Mouse (Mus musculus) embryonic facial prominence, embryonic 12.5 days (tissue): ENCODE data around the gene Rbp7. TPM values are rescaled to one million over a fixed set of nuclear protein-coding genes. Genes with fewer than 3 reads are reported as not detected.
"Not testable (repeated sequence)": the region's sequence is repeated elsewhere in the genome, so short reads cannot be mapped to it uniquely, and the experiment has no call there.

Source experiments
- ATAC-seq: fragments of 200-750 bp; cut with Nextera tagmentation; 2 replicates; pipeline ENCODE4 v1.8.0; 2017; ENCODE audit not compliant: insufficient number of reproducible peaks, insufficient read depth, low FRiP score, low TSS enrichment
- H3K27ac ChIP-seq: fragments of 300-500 bp; sonication (generic); 2 replicates; pipeline ENCODE4 v1.5.1; 2016; ENCODE audit warnings: mild to moderate bottlenecking
- H3K27me3 ChIP-seq: fragments of 300-500 bp; sonication (generic); 2 replicates; pipeline ENCODE4 v1.6.1; 2016; ENCODE audit warnings: mild to moderate bottlenecking, moderate library complexity
- H3K36me3 ChIP-seq: fragments of 300-500 bp; sonication (generic); 2 replicates; pipeline ENCODE4 v1.6.1; 2016; ENCODE audit warnings: mild to moderate bottlenecking
- H3K4me1 ChIP-seq: fragments of 300-500 bp; sonication (generic); 2 replicates; pipeline ENCODE4 v1.6.1; 2016
- H3K4me2 ChIP-seq: fragments of 300-500 bp; sonication (generic); replicated peaks from 2 replicates; pipeline ENCODE4 v1.6.1; 2016; ENCODE audit warnings: mild to moderate bottlenecking, moderate library complexity
- H3K4me3 ChIP-seq: fragments of 300-500 bp; sonication (generic); 2 replicates; pipeline ENCODE4 v1.5.1; 2016; ENCODE audit warnings: mild to moderate bottlenecking
- H3K9ac ChIP-seq: fragments of 300-500 bp; sonication (generic); 2 replicates; pipeline ENCODE4 v1.6.1; 2016; ENCODE audit warnings: mild to moderate bottlenecking, moderate library complexity
- H3K9me3 ChIP-seq: fragments of 300-500 bp; sonication (generic); 2 replicates; pipeline ENCODE4 v1.6.1; 2016; ENCODE audit warnings: mild to moderate bottlenecking, moderate library complexity
- WGBS: fragments of 180-500 bp; shearing (Covaris S2); methylation state at CpG from one replicate; pipeline ENCODE4 v1.1.7; 2016; 5-methylcytosine and 5-hydroxymethylcytosine counted together
- polyA plus RNA-seq: library from polyadenylated mRNA; unstranded; fragments of >200 nt; fragmentation: Nextera tagmentation; extraction: Ambion mirVana; gene quantifications from 2 replicates; pipeline ENCODE4 v1.2.1, GENCODE M21; 2016

Gene Rbp7
- polyA plus RNA-seq, 1 experiment from 2014 or later = 0.32 TPM

DNA sequence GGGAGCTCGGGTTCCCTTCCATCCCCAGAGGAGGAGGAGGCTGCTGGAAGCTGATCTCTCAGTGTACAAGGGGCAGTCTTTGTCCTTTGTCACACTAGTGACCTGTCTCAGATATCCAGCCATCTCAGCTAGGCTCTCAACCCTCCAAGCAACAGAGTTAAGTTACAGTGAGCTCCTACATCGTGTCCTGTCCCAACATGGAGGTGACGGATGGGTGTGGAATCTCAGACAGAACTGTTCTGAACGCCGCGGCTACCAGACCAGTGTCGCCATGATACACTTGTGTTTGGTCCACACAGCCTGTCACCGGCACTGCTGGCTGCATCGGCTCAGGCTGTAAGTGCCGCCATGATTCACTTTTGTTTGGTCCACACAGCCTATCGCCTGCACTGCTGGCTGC is 22.3 kb upstream of the Rbp7 start, which contains the start of gene Tmem274:
Tmem274 (plus strand) TSS at position 301 of the 400 bp plus-strand sequence.
- H3K4me1 ChIP-seq = no peaks in the 10 kb centered on the region; the same call in 1 of the 2 replicates
- no peaks in the 10 kb centered on the region for H3K27me3 ChIP-seq
- 78% methylated on average over 11 of the region's 11 CpGs for WGBS
- peaks cover 10% of the 10 kb centered on the region for H3K36me3 ChIP-seq
- H3K9me3 ChIP-seq = no peaks in the 10 kb centered on the region
- H3K27ac ChIP-seq = no peak within 1 kb of the TSS
- no peak within 1 kb of the TSS for H3K9ac ChIP-seq
- no peak within 1 kb of the TSS for H3K4me2 ChIP-seq
- no peak within 1 kb of the TSS for H3K4me3 ChIP-seq
- no peak for ATAC-seq

DNA sequence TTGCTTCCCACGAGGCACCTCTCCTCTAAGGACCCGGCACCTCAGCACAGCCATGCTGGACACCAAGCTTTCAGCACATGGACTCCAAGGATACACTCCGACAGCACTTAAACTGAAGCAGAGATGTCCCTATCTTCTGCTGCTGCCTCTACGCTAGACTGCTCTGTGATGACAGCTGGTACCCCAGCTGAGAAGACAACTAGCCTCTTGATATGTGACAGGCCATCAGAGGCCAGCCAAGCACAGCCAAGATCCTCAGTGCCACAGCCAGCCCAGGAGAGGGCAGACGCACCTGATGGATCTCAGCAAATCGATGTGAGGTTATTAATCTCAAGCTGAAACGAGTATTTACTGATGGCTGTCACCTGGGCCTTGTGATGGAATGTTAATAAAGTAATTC is 20.3 kb upstream of the Rbp7 start:
- ATAC-seq = no peak
- 83% methylated on average over 7 of the region's 7 CpGs for WGBS

DNA sequence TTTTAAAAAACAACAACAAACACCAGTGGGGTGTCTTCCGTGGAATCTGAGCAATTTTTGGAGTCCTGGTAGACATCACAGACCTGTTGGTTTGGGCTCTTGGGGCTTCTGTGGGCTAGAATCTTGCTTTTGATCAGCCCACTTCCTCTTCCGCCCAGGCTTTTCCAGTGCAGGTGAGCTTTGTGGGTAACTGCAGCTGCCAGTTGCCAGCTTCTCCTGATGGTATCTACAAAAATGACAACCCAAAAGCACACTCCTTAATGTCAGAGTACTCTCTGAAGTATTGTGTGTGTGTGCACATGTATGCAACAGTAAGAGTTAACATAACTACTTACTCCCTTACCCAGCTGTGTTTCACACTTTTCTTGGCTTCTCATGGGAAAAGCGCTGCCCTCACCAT is 14.8 kb upstream of the Rbp7 start:
- WGBS = 91% methylated on average over 3 of the region's 3 CpGs
- H3K4me3 ChIP-seq = no peak overlapping the region
- ATAC-seq = no peak

More for the DNA sequence above, 20.3 kb upstream of the Rbp7 start:
- Histone ChIP-seq H3K9me3 (no peaks in the 10 kb centered on the region), H3K36me3 (peaks cover 10% of the 10 kb centered on the region), H3K4me3 (no peak overlapping the region), H3K4me2 (no peak overlapping the region), H3K9ac (no peak overlapping the region), H3K27ac (no peak overlapping the region), H3K27me3 (no peaks in the 10 kb centered on the region), H3K4me1 (no peaks in the 10 kb centered on the region; the same call in 1 of the 2 replicates)

GRCm38 (mm10) chr4:149463435-149463950 is 8.7 kb upstream of the Rbp7 start:
- Histone ChIP-seq H3K9ac (no peak overlapping the region), H3K27ac (no peak overlapping the region), H3K36me3 (0 out of 2 replicates have a peak, but pooled peaks cover 8% of the 10 kb centered on the region), H3K4me2 (no peak overlapping the region), H3K27me3 (no peaks in the 10 kb centered on the region), H3K4me3 (no peak overlapping the region), H3K9me3 (no peaks in the 10 kb centered on the region), H3K4me1 (no peaks in the 10 kb centered on the region)
- WGBS = 68% methylated on average over 6 of the region's 6 CpGs
- ATAC-seq = no peak

More for the DNA sequence above, 14.8 kb upstream of the Rbp7 start:
- Histone ChIP-seq H3K4me1 (no peaks in the 10 kb centered on the region), H3K9me3 (no peaks in the 10 kb centered on the region), H3K36me3 (peaks cover 32% of the 10 kb centered on the region), H3K4me2 (no peak overlapping the region), H3K27me3 (no peaks in the 10 kb centered on the region), H3K9ac (no peak overlapping the region), H3K27ac (no peak overlapping the region)

DNA sequence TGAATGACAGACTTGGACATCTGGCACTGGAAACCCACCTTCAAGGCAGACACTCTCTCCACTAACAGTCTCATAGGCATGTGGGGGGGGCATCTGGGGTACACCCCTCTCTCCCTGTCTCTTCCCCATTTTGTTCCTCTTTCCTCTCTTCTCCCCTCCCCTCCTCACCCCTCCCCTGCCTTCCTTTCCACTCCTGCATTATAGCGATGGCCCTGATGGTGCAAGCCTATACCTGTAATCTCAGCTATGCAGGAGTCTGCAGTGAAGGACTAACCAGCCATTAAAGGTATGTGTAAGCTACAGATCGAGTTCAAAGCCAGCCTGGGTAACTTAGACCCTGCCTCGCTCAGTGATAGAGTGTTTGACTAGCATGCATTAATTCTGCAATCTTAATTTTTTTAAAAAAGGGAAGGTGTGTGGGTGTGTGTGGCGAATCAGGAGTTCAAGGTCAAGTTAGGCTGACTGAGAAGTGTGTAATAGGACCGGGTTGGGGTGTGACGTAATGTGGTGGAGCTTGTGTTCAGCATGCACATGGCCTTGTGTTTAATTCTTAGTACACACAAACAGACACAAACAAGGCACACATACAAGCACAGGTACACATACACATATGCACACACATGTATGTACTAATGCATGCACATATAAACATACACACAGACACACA is 7.7 kb upstream of the Rbp7 start:
- WGBS = 83% methylated on average over 6 of the region's 6 CpGs
- ATAC-seq = no peak
- H3K27ac ChIP-seq = no peak overlapping the region
- H3K9ac ChIP-seq = no peak overlapping the region
- H3K27me3 ChIP-seq = no peaks in the 10 kb centered on the region
- no peak overlapping the region for H3K4me2 ChIP-seq
- no peak overlapping the region for H3K4me3 ChIP-seq
- no peaks in the 10 kb centered on the region for H3K4me1 ChIP-seq
- 0 out of 2 replicates have a peak, but pooled peaks cover 1% of the 10 kb centered on the region for H3K36me3 ChIP-seq
- no peaks in the 10 kb centered on the region for H3K9me3 ChIP-seq

DNA sequence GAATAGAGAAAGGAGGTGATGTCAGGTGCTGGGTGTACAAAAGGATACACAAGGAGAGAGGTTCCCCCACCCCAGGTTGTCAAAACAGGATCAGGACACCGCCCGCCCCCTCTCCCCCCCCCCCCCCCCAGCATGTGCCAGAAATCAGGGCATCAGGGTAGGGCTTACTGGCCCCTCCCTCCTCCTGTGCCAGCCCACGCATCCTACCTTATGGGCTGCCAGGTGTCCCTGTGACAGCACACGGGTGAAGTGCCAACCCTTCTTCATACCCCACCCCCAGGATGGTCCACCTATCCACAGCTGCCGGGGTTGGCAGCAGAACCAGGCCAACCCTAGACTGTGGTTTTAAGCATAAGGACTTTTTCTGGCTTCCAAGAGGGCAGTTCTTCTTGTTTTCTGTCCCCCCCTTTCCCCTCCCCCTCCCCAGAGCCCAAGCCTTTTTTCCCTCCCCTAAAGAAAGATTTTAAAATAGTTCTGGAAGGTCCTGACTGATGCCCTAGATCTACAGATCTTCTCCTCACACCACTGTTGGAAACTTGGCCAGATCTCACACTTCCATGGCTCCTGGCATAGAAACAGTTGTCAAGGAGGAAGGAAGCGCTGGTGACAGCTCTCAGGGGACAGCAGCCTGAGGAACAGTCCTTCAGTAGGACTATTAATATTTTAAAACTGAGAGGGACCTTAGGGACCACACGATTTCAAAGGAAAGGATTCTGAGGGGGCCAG is 7.0 kb upstream of the Rbp7 start:
- Histone ChIP-seq H3K27me3 (no peaks in the 10 kb centered on the region), H3K36me3 (no peaks in the 10 kb centered on the region), H3K4me1 (no peaks in the 10 kb centered on the region), H3K4me3 (no peak overlapping the region), H3K9ac (no peak overlapping the region), H3K27ac (no peak overlapping the region), H3K9me3 (no peaks in the 10 kb centered on the region), H3K4me2 (no peak overlapping the region)
- no peak for ATAC-seq
- 75% methylated on average over 5 of the region's 7 CpGs for WGBS

GRCm38 (mm10) chr4:149460475-149460874 is 5.7 kb upstream of the Rbp7 start:
- not testable (repeated sequence) for H3K9ac ChIP-seq, H3K27me3 ChIP-seq, H3K9me3 ChIP-seq, H3K27ac ChIP-seq, H3K4me1 ChIP-seq, H3K4me2 ChIP-seq, H3K36me3 ChIP-seq, ATAC-seq, H3K4me3 ChIP-seq
- WGBS = 88% methylated on average over 2 of the region's 2 CpGs

- H3K4me2 ChIP-seq = no peak overlapping the region
- H3K27ac ChIP-seq = no peak overlapping the region
- H3K27me3 ChIP-seq = no peaks in the 10 kb centered on the region
- no peaks in the 10 kb centered on the region for H3K9me3 ChIP-seq
- WGBS = 78% methylated on average over 1 of the region's 1 CpGs
- no peak for ATAC-seq
- H3K4me3 ChIP-seq = no peak overlapping the region
- no peaks in the 10 kb centered on the region for H3K4me1 ChIP-seq
- no peaks in the 10 kb centered on the region for H3K36me3 ChIP-seq
- no peak overlapping the region for H3K9ac ChIP-seq
Observed at GRCm38 (mm10) chr4:149459425-149459824, 4.6 kb upstream of the Rbp7 start.

DNA sequence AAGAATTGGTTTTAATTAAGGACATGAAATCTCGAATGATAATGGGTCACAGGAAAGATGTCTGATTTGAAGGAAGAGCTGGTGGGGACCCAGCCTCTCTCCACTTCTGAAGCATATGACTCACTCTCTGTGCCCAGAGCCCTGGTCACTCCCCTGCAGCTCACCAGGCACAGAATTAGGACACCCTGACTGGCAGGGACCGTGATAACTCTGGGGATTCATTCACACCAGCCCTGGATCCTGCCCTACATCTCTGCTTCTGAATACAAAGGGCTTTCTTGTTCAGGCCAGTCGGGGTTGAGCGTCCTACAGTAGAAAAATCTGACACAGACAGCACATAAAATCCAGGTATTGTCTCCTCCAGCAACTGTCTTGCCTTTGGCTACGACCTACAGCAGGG is 3.7 kb upstream of the Rbp7 start:
- 29% methylated on average over 5 of the region's 5 CpGs for WGBS

DNA sequence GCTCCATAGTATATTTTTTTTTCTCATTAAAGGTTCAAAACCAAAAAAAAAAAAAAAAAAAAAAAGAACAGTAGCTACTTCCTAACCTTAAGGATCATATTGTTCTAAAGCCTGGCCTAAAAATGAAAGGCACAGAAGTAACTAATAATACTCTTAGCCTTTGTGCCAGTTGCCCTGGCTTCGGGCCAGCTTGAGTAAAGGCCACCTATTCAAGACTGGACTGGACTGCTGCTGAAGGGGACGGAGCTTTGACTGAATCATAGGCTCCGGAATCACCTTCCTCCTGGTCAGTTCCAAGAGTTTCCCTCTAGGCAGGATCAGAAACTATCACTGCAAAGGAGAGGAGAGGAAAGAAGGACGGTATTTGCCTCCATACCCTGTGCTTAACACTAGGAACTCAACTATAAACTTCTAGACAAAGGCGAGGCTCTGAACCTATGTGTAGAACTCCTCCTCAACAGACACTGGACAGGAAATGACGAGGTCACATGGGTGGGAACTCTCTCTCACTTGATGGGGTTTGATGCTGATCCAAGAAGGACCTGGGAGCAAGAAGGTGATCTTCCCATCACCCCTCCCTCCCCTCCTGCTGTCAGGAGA is 3.2 kb upstream of the Rbp7 start:
- Histone ChIP-seq H3K9ac (no peak overlapping the region), H3K4me1 (no peaks in the 10 kb centered on the region), H3K27ac (no peak overlapping the region), H3K4me2 (no peak overlapping the region), H3K9me3 (no peaks in the 10 kb centered on the region), H3K27me3 (no peaks in the 10 kb centered on the region), H3K36me3 (no peaks in the 10 kb centered on the region), H3K4me3 (no peak overlapping the region)
- WGBS = 77% methylated on average over 6 of the region's 6 CpGs
- ATAC-seq = no peak

More for the DNA sequence above, 3.7 kb upstream of the Rbp7 start:
- Histone ChIP-seq H3K27me3 (no peaks in the 10 kb centered on the region), H3K36me3 (no peaks in the 10 kb centered on the region), H3K4me2 (no peak overlapping the region), H3K4me1 (no peaks in the 10 kb centered on the region), H3K4me3 (no peak overlapping the region), H3K27ac (no peak overlapping the region), H3K9ac (no peak overlapping the region), H3K9me3 (no peaks in the 10 kb centered on the region)
- ATAC-seq = no peak

- H3K27me3 ChIP-seq, H3K9ac ChIP-seq, H3K9me3 ChIP-seq, H3K4me3 ChIP-seq, H3K36me3 ChIP-seq, H3K27ac ChIP-seq, H3K4me1 ChIP-seq, H3K4me2 ChIP-seq, ATAC-seq: not testable (repeated sequence)
- WGBS = 88% methylated on average over 27 of the region's 27 CpGs
Observed at GRCm38 (mm10) chr4:149457163-149457562, 2.4 kb upstream of the Rbp7 start.

- H3K36me3 ChIP-seq = no peaks in the 10 kb centered on the region
- WGBS = 84% methylated on average over 17 of the region's 17 CpGs
- H3K9me3 ChIP-seq = no peaks in the 10 kb centered on the region
Observed at GRCm38 (mm10) chr4:149454263-149454662, 515 bp downstream of the Rbp7 start.

More at GRCm38 (mm10) chr4:149454263-149454662, 515 bp downstream of the Rbp7 start:
- Histone ChIP-seq H3K4me2 (no peak overlapping the region), H3K4me1 (no peaks in the 10 kb centered on the region), H3K27me3 (no peaks in the 10 kb centered on the region), H3K27ac (no peak overlapping the region), H3K9ac (no peak overlapping the region), H3K4me3 (no peak overlapping the region)
- no peak for ATAC-seq
